Mouse (Mus musculus) right cerebral cortex, postnatal 14 days (tissue): ENCODE data around the gene Rhox4f.
"Not testable (repeated sequence)": the region's sequence is repeated elsewhere in the genome, so short reads cannot be mapped to it uniquely, and the experiment has no call there.

Experiments used
- DNase-seq: peaks from one replicate; pipeline ENCODE4 v3.0.0; 2022

The Rhox4f gene

DNA sequence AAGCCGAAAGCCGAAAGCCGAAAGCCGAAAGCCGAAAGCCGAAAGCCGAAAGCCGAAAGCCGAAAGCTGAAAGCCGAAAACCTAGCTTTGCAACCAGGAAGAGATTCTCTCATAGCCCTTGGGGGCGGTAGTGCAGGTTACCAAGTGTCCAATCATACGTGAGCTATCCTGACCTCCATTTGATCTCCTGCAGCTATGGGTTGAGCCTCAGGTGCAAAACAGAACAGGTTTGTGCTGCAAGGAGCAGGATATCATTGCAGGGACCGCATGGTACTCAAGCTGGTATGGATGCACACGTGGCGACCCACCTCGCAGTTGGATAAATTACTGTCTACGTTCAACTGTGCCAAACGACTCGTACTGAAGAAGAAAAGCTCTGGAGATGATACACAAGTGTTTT is at the start of gene Rhox4f:
Rhox4f (minus strand) TSS at position 101 of the 400 bp plus-strand sequence.
- not testable (repeated sequence) for DNase-seq

DNA sequence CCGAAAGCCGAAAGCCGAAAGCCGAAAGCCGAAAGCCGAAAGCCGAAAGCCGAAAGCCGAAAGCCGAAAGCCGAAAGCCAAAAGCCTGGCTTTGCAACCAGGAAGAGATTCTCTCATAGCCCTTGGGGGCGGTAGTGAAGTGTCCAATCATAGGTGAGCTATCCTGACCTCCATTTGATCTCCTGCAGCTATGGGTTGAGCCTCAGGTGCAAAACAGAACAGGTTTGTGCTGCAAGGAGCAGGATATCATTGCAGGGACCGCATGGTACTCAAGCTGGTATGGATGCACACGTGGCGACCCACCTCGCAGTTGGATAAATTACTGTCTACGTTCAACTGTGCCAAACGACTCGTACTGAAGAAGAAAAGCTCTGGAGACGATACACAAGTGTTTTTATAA is 43.7 kb upstream of the Rhox4f start, which contains the start of gene Rhox4g:
Rhox4g (minus strand) TSS at position 101 of the 400 bp plus-strand sequence.
- DNase-seq: not testable (repeated sequence)

DNA sequence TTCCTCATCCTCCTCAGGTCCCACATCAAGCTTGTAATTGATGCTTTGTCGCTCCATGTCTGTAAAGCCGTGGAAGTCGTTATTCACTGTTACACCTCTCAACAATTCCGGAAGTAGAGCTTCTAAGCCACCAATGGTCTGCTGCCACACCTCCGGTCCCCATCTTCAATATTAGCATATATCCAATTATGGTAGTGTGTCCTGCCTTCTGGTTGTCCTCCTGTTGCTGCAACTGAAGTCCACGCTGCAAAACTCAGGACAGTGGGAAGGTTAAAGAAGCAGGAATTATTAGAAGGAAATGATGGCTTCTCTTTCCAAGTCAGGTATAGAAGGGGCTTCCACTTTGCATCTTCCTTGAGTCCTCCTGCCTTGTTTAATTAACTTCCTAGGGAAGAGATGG is 35.9 kb upstream of the Rhox4f start, which contains the start of gene Rhox2g:
Rhox2g (minus strand) TSS at position 101 of the 400 bp plus-strand sequence.
- DNase-seq: not testable (repeated sequence)

DNA sequence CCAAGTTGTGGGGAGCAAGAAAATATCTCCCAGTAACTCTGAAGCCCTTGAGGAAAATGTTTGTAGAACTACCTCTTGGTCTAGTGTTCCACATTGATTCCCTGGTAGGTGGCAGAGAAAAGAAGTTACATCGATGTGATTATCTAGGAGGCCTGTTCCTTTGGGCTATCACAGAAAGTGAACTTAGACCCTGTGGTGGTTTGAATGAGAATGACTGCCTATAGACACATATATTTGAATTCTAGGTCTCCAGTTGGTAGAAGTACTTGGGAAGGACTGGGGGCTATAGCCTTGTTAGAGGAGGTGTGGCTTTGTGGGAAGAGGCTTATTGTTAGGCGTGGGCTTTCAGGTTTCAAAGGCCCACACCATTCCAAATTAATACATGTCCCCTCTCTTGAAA is 21.0 kb upstream of the Rhox4f start, which contains the start of gene Rhox3g:
Rhox3g (minus strand) TSS at position 101 of the 400 bp plus-strand sequence.
- not testable (repeated sequence) for DNase-seq

DNA sequence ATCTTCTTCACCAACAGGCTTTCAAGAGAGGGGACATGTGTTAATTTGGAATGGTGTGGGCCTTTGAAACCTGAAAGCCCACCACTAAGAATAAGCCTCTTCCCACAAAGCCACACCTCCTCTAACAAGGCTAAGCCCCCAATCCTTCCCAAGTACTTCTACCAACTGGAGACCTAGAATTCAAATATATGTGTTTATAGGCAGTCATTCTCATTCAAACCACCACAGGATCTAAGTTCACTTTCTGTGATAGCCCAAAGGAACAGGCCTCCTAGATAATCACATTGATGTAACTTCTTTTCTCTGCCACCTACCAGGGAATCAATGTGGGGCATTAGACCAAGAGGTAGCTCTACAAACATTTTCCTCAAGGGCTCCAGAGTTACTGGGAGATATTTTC is 26.8 kb downstream of the Rhox4f start, which contains the start of gene Rhox3f:
Rhox3f (plus strand) TSS at position 301 of the 400 bp plus-strand sequence.
- not testable (repeated sequence) for DNase-seq

DNA sequence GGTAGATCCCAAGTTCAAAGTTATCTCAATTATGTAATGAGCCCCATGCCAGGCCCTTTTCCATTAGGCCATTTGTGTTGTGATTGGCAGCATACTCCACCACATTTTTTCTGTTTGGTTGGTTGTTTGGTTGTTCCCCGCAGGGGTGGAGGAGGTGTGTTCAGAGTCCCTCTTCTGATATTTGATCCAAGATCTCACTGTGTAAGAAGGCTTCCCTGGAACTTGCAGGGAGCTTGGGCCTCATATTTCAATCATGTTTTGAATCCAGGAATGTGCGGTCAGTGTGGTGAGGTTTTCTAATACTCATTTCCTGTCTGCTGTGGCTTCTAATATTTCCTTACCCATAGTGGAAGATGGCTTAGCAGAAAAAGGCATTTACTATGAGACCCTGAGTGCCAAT is 34.9 kb downstream of the Rhox4f start:
- DNase-seq: not testable (repeated sequence)

DNA sequence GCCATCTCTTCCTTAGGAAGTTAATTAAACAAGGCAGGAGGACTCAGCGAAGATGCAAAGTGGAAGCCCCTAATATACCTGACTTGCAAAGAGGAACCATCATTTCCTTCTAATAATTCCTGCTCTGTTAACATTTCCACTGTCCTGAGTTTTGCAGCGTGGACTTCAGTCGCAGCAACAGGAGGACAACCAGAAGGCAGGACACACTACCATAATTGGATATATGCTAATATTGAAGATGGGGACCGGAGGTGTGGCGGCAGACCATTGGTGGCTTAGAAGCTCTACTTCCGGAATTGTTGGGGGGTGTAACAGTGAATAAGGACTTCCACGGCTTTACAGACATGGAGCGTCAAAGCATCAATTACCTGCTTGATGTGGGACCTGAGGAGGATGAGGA is 36.4 kb downstream of the Rhox4f start, which contains the start of gene Rhox2f:
Rhox2f (plus strand) TSS at position 301 of the 400 bp plus-strand sequence.
- DNase-seq: not testable (repeated sequence)

DNA sequence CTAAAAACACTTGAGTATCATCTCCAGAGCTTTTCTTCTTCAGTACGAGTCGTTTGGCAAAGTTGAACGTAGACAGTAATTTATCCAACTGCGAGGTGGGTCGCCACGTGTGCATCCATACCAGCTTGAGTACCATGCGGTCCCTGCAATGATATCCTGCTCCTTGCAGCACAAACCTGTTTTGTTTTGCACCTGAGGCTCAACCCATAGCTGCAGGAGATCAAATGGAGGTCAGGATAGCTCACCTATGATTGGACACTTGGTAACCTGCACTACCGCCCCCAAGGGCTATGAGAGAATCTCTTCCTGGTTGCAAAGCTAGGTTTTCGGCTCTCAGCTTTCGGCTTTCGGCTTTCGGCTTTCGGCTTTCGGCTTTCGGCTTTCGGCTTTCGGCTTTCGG is 50.4 kb downstream of the Rhox4f start, which contains the start of gene Rhox4e:
Rhox4e (plus strand) TSS at position 301 of the 400 bp plus-strand sequence.
- DNase-seq: not testable (repeated sequence)
